Mouse (Mus musculus): ENCODE measurements around the gene Hoxa5.

Hoxa5 gene

DNA sequence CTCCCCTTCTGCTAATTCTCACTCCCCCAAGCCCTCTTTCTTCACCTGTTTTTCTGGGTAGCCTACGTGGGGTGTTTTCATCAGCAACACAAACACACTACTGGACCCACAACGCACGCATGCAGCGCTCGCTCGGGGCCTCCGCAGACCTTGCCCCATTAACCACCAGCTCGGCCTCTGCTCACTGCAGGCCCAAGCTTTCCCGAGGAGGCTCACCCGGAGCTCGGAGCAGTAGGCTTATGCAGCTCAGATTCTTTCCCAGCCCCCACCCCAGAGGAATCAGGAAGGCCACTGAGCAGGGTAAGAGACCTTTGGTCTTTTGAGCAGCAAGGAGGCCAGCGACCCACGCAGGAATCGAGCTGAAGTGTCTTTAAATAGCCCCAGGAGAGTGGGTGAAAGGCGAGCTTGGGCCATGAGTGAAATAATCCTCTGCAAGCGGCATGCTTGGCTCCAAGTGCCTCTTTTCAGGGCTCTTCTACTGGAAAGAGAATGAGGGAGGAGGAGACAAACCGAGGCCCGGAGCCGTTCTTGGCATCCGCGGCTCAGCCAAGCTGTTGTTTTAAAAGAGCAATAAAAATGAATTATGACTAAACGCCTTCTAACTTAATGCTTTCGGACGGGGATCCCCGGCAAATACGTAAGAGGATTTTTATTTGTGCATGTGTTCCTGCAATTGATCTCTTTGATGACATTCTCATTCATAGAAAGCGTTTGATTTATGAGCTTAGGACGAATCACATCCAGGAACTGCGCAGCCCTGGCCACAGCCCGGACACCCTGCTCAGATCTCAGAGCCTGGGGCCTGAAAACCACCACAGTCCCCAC is 43.7 kb downstream of the Hoxa5 start:
- DNase-seq = no peak

DNA sequence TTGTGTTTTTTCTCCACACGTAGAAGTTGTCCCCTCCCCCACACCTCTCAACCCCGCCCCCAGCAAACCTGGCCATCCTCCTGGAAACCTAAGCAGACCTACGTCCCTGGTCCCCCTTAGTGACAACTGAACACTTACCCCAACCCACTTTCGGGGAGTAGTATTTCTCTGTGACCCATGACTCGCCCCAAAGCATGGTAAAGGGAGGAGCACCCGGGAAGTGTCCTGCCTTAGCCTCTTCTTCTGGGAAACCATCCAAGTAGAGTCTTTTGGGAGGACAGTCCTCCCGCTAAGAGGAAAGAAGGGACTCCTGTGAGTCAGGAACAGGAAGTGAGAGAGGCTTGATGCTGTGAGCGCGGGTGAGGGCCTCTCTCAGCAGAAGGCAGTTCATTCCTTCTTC is 44.4 kb downstream of the Hoxa5 start:
- DNase-seq = no peak

DNA sequence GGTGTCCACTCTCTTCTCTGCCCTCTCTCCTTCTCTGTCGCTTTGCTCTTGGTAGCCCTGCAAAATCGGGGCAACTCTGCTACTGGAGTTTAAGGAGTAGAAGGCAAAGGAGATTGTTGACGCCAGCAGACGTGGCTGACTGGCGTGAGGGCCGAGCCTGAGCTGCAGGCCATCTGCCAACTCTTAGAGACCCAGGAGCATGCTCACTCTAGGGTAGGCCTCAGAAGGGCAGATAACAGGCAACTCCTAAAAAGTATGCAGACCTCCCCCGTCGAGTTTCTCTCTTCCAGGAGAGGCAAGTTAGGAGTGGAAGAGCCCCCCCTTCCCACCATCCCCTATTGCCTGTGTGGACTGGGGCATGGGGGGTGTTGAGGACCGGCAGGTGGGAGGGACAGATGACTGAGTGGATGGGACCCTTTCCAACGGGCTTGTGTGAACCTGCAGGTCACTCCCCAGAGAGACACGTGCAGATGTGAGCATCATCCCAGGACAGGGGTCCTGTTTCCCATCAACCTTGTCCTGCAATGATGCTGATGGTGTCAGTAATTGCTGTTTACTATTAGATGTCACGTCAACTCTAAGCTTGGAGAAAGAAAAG is 45.1 kb downstream of the Hoxa5 start:
- no peak for DNase-seq

DNA sequence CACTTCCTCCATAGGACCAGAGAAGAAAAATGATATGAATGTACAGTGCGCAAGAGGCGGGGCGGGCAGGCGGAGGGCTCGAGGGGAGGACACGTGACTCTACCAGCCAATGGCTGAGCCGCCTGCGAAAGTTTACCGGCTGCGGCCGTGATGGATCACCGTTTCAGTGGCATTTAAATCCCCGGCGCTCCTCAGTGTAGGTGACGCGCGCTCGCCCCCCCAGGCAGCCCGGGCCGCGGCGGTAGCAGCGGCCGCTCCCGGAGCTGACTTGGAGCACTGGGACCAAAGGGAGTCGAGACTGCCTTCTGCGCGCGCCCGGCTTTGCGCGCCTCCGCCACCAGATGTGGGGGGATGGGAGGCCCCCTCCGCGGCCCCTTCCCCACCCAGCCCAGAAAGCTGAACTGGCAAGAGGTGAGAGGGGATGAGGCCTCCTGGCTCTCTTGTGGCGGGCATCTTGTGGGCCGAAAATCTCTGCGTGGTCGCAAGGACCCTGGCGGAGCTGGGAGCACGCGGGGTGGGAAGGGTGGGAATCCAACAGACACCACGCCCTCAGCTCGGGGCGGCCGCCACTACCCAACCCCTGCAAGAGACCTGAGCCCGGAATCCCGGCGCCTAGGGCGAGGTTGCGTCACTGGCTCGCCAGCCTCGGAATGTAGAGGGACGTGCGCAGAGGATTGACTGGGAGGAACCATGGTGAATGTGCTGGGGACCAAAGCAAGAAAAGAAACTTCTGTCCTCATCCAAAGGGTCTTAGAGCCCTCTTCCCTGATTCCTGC is 45.9 kb downstream of the Hoxa5 start, which contains the start of gene Hoxa1:
Hoxa1 (minus strand) TSS at position 42 of the 776 bp plus-strand sequence.
- DNase-seq = peak; percentile 70

GRCm38 (mm10) chr6:52157466-52158275 is 46.7 kb downstream of the Hoxa5 start:
- DNase-seq = no peak

- no peak for DNase-seq
Observed at GRCm38 (mm10) chr6:52156551-52157200, 47.7 kb downstream of the Hoxa5 start.

- DNase-seq = no peak
Observed at GRCm38 (mm10) chr6:52155471-52155870, 48.9 kb downstream of the Hoxa5 start.

- DNase-seq = no peak
Observed at GRCm38 (mm10) chr6:52154044-52154443, 50.3 kb downstream of the Hoxa5 start.

GRCm38 (mm10) chr6:52153270-52153669 is 51.1 kb downstream of the Hoxa5 start:
- no peak for DNase-seq

DNA sequence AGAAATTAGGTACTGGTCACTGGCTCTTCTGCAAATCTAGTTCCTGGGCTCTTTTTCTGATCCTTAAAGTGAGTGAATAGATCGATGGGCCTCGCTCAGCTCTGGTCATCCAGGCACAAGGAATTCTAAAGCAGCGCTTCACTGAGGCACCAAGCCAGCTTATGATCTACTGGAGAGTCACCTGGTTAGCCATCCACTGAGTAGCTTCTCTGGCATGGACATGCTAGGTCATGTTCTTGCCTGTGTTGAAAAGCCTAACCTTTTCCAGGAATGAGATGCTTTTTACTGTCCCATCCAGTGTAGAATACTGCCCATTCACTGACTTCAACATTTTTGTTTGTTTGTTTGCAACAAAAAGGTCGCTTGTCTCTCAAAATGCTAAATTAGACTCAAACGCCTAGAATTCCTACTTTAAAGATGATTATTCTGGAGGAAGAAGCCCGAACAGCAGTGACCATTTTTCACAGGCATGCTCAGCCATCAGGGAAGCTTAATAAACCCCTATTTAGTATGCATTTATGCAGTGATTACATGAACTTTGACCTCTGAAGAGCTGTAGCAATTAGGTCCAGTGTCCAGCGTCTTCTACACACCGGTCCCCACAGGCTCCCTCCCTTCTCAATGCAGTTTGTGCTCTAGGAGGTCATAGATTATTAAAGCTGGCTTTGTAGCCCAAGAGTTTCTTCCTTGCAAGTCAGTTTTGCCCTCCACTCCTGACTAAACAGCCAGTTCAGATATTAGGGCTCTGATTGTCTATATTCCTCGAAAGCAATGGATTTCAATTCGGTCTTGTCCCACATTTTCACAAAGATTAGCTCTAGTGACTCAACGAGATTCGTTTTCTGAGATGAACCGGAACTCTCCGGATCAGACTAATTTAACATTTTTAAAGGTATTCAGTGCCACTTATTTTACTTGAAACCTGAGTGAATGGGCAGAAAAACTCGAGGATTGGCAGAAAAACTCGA is 51.9 kb downstream of the Hoxa5 start:
- DNase-seq = no peak
